Mouse (Mus musculus): ENCODE measurements around the gene Zswim3. TPM values are rescaled to one million over a fixed set of nuclear protein-coding genes. Genes with fewer than 3 reads are reported as not detected.
"Not testable (repeated sequence)": the region's sequence is repeated elsewhere in the genome, so short reads cannot be mapped to it uniquely, and the experiment has no call there.

Gene Zswim3
- polyA plus RNA-seq, 2 experiments: 2.4 to 3.7 TPM

GRCm38 (mm10) chr2:164794293-164794692 is 10.6 kb upstream of the Zswim3 start:
- Histone ChIP-seq H3K36me3 (replicated peaks; ENCODE audit: control insufficient read depth, insufficient read depth, low read depth) (peaks cover 31% of the 10 kb centered on the region), H3K9me3 (ENCODE audit: control insufficient read depth, low read length) (no peaks in the 10 kb centered on the region), H3K4me1 (replicated peaks; ENCODE audit: control insufficient read depth in 2 of 2, insufficient read depth in 2 of 2, low read length in 1 of 2) (peaks cover 0 to 3% of the 10 kb centered on the region in 2 experiments; a peak in 2 of 4 replicates), H3K27ac (no peak overlapping the region), H3K27me3 (ENCODE audit: control insufficient read depth, insufficient read depth, low read length) (no peaks in the 10 kb centered on the region), H3K4me3 (ENCODE audit: insufficient read depth in 1 of 2, low read depth in 2 of 2, low read length in 2 of 2) (no peak overlapping the region), H3K4me2 (ENCODE audit: low read depth) (no peak overlapping the region), H3K9ac (replicated peaks) (no peak overlapping the region)
- 29% methylated on average over 5 of the region's 5 CpGs for WGBS (ENCODE audit: insufficient replicate concordance)
- DNase-seq (ENCODE audit: low read depth in 3 of 3, low spot score in 3 of 3): peak; percentile 73 to 77 (median 76)
- TF ChIP-seq CTCF (IDR thresholded peaks at IDR 0.05; ENCODE audit: low read depth) (peak; percentile 96), EP300 (IDR thresholded peaks at IDR 0.05; ENCODE audit: low read depth) (no peak)
- ATAC-seq (ENCODE audit: insufficient read depth): peak; percentile 67

DNA sequence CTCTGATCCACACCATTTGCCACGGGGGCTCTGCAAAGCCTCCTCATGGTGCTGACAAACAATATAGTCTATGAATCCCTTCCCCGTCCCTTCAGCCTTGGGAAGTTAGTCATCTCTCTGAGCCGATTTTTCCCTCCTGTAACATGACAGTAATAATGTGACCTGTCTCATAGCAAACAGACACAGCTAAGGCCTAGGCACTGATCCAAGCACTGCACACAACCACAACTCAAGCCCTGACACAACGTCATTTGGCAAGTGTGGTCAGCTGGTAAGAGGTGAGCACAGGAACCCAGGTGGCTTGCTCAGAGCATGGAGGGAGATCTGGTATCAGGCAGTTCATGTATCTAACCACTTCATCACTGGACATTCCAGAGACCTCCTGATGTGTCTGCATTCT is 9.0 kb upstream of the Zswim3 start:
- WGBS (ENCODE audit: insufficient replicate concordance): 75% methylated on average over 4 of the region's 4 CpGs
- no peak overlapping the region for H3K27ac ChIP-seq
- H3K36me3 ChIP-seq (replicated peaks; ENCODE audit: control insufficient read depth, insufficient read depth, low read depth): peaks cover 39% of the 10 kb centered on the region

DNA sequence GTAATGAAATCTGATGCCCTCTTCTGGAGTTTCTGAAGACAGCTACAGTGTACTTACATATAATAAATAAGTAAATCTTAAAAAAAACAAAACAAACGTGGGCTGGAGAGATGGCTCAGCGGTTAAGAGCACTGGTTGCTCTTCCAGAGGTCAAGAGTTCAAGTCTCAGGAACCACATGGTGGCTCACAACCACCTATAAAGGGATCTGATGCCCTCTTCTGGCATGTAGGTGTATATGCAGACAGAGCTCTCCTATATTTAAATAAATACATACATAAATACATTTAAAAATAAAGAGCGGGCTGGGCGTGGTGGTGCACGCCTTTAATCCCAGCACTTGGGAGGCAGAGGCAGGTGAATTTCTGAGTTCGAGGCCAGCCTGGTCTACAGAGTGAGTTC is 6.3 kb upstream of the Zswim3 start:
- H3K27me3 ChIP-seq (ENCODE audit: control insufficient read depth, insufficient read depth, low read length); ATAC-seq (ENCODE audit: insufficient read depth); DNase-seq (ENCODE audit: low read depth in 3 of 3, low spot score in 3 of 3); H3K27ac ChIP-seq; H3K4me1 ChIP-seq (replicated peaks; ENCODE audit: control insufficient read depth in 2 of 2, insufficient read depth in 2 of 2, low read length in 1 of 2); H3K4me3 ChIP-seq (ENCODE audit: insufficient read depth in 1 of 2, low read depth in 2 of 2, low read length in 2 of 2); H3K4me2 ChIP-seq (ENCODE audit: low read depth); H3K9me3 ChIP-seq (ENCODE audit: control insufficient read depth, low read length); H3K9ac ChIP-seq (replicated peaks): not testable (repeated sequence)
- peak; percentile 54 for TF ChIP-seq CTCF (IDR thresholded peaks at IDR 0.05; ENCODE audit: low read depth)
- peaks cover 38% of the 10 kb centered on the region for H3K36me3 ChIP-seq (replicated peaks; ENCODE audit: control insufficient read depth, insufficient read depth, low read depth)
- 68% methylated on average over 6 of the region's 6 CpGs for WGBS (ENCODE audit: insufficient replicate concordance)

More for the DNA sequence above, 9.0 kb upstream of the Zswim3 start:
- H3K4me3 ChIP-seq (ENCODE audit: insufficient read depth in 1 of 2, low read depth in 2 of 2, low read length in 2 of 2): no peak overlapping the region
- no peak overlapping the region for H3K9ac ChIP-seq (replicated peaks)
- no peaks in the 10 kb centered on the region; a peak in 1 of 4 replicates for H3K4me1 ChIP-seq (replicated peaks; ENCODE audit: control insufficient read depth in 2 of 2, insufficient read depth in 2 of 2, low read length in 1 of 2)
- ATAC-seq (ENCODE audit: insufficient read depth): no peak
- H3K27me3 ChIP-seq (ENCODE audit: control insufficient read depth, insufficient read depth, low read length): no peaks in the 10 kb centered on the region
- no peak overlapping the region for H3K4me2 ChIP-seq (ENCODE audit: low read depth)
- TF ChIP-seq CTCF (IDR thresholded peaks at IDR 0.05; ENCODE audit: low read depth) (no peak), EP300 (IDR thresholded peaks at IDR 0.05; ENCODE audit: low read depth) (no peak)
- H3K9me3 ChIP-seq (ENCODE audit: control insufficient read depth, low read length): no peaks in the 10 kb centered on the region
- no peak for DNase-seq (ENCODE audit: low read depth in 3 of 3, low spot score in 3 of 3)

- TF ChIP-seq EP300 (IDR thresholded peaks at IDR 0.05; ENCODE audit: low read depth): no peak
- TF ChIP-seq CTCF (IDR thresholded peaks at IDR 0.05; ENCODE audit: low read depth): no peak
- no peak overlapping the region for H3K27ac ChIP-seq
- H3K27me3 ChIP-seq (ENCODE audit: control insufficient read depth, insufficient read depth, low read length): no peaks in the 10 kb centered on the region
- H3K4me3 ChIP-seq (ENCODE audit: insufficient read depth in 1 of 2, low read depth in 2 of 2, low read length in 2 of 2): no peak overlapping the region
- H3K4me1 ChIP-seq (replicated peaks; ENCODE audit: control insufficient read depth in 2 of 2, insufficient read depth in 2 of 2, low read length in 1 of 2): peaks cover 7 to 8% of the 10 kb centered on the region in 2 experiments
- H3K4me2 ChIP-seq (ENCODE audit: low read depth): no peak overlapping the region
- ATAC-seq (ENCODE audit: insufficient read depth) (no peak), DNase-seq (ENCODE audit: low read depth in 3 of 3, low spot score in 3 of 3) (no peak)
- H3K36me3 ChIP-seq (replicated peaks; ENCODE audit: control insufficient read depth, insufficient read depth, low read depth): peaks cover 28% of the 10 kb centered on the region
- no peak overlapping the region for H3K9ac ChIP-seq (replicated peaks)
- no peaks in the 10 kb centered on the region for H3K9me3 ChIP-seq (ENCODE audit: control insufficient read depth, low read length)
- WGBS (ENCODE audit: insufficient replicate concordance): 83% methylated on average over 13 of the region's 13 CpGs
Measured at GRCm38 (mm10) chr2:164800252-164801004, 4.5 kb upstream of the Zswim3 start.

GRCm38 (mm10) chr2:164803201-164803920 is 1.5 kb upstream of the Zswim3 start:
- H3K9ac ChIP-seq (replicated peaks): peak overlapping the region; percentile 93
- no peaks in the 10 kb centered on the region for H3K27me3 ChIP-seq (ENCODE audit: control insufficient read depth, insufficient read depth, low read length)
- peaks cover 12 to 13% of the 10 kb centered on the region in 2 experiments for H3K4me1 ChIP-seq (replicated peaks; ENCODE audit: control insufficient read depth in 2 of 2, insufficient read depth in 2 of 2, low read length in 1 of 2)
- 77% methylated on average over 16 of the region's 16 CpGs for WGBS (ENCODE audit: insufficient replicate concordance)
- peak overlapping the region; percentile 95 to 99 for H3K4me3 ChIP-seq (ENCODE audit: insufficient read depth in 1 of 2, low read depth in 2 of 2, low read length in 2 of 2)
- H3K27ac ChIP-seq: peak overlapping the region; percentile 80
- TF ChIP-seq CTCF (IDR thresholded peaks at IDR 0.05; ENCODE audit: low read depth): no peak
- TF ChIP-seq EP300 (IDR thresholded peaks at IDR 0.05; ENCODE audit: low read depth): no peak
- H3K36me3 ChIP-seq (replicated peaks; ENCODE audit: control insufficient read depth, insufficient read depth, low read depth): peaks cover 12% of the 10 kb centered on the region
- DNase-seq (ENCODE audit: low read depth in 3 of 3, low spot score in 3 of 3): no peak
- peak overlapping the region; percentile 90 for H3K4me2 ChIP-seq (ENCODE audit: low read depth)
- no peak for ATAC-seq (ENCODE audit: insufficient read depth)
- H3K9me3 ChIP-seq (ENCODE audit: control insufficient read depth, low read length): no peaks in the 10 kb centered on the region
